Mouse (Mus musculus) neural tube, embryonic 14.5 days (tissue): ENCODE data around the gene Selenoh. TPM values are rescaled to one million over a fixed set of nuclear protein-coding genes. Genes with fewer than 3 reads are reported as not detected.
A peak's percentile ranks its signal among the peaks of the same experiment; 100 is the strongest.

Experiments
- ATAC-seq: fragments of 200-750 bp; cut with Nextera tagmentation; 2 replicates; pipeline ENCODE4 v1.8.0; 2017; ENCODE audit warnings: low read depth, mild to moderate bottlenecking, moderate TSS enrichment, moderate library complexity
- H3K27ac ChIP-seq: fragments of 300-500 bp; sonication (generic); 2 replicates; pipeline ENCODE4 v1.5.1; 2014; ENCODE audit warnings: low read depth, mild to moderate bottlenecking, control low read depth, low read length, moderate library complexity, mixed read lengths
- H3K27me3 ChIP-seq: fragments of 300-500 bp; sonication (generic); 2 replicates; pipeline ENCODE4 v1.6.1; 2014; ENCODE audit warnings: low read length; ENCODE audit not compliant: control insufficient read depth, insufficient read depth
- H3K36me3 ChIP-seq: fragments of 300-500 bp; sonication (generic); 2 replicates; pipeline ENCODE4 v1.6.1; 2014; ENCODE audit warnings: low read length, mixed read lengths; ENCODE audit not compliant: control insufficient read depth, insufficient read depth
- H3K4me1 ChIP-seq: fragments of 300-500 bp; sonication (generic); 2 replicates; pipeline ENCODE4 v1.6.1; 2014; ENCODE audit warnings: low read length; ENCODE audit not compliant: control insufficient read depth, insufficient read depth
- H3K4me2 ChIP-seq: fragments of 300-500 bp; sonication (generic); 2 replicates; pipeline ENCODE4 v1.6.1; 2014; ENCODE audit warnings: mild to moderate bottlenecking, low read depth, low read length, control low read depth
- H3K4me3 ChIP-seq: fragments of 300-500 bp; sonication (generic); 2 replicates; pipeline ENCODE4 v1.5.1; 2014; ENCODE audit warnings: low read depth, low read length, control low read depth, mixed read lengths
- H3K9ac ChIP-seq: fragments of 300-500 bp; sonication (generic); replicated peaks from 2 replicates; pipeline ENCODE4 v1.6.1; 2014; ENCODE audit warnings: low read depth, mild to moderate bottlenecking, control low read depth, low read length, mixed read lengths
- H3K9me3 ChIP-seq: fragments of 300-500 bp; sonication (generic); 2 replicates; pipeline ENCODE4 v1.6.1; 2016; ENCODE audit warnings: low read length; ENCODE audit not compliant: control insufficient read depth
- WGBS: fragments of 180-500 bp; shearing (Covaris S2); extraction: QIAGEN DNeasy Blood & Tissue Kit; methylation state at CpG from one replicate; pipeline ENCODE4 v1.1.7; 2014; 5-methylcytosine and 5-hydroxymethylcytosine counted together
- polyA plus RNA-seq: library from polyadenylated mRNA; unstranded; fragments of >200 nt; fragmentation: Nextera tagmentation; extraction: Ambion mirVana; gene quantifications from 2 replicates; pipeline ENCODE4 v1.2.1, GENCODE M21; 2014

Selenoh gene
- polyA plus RNA-seq, 1 experiment from 2014 or later = 181 TPM

GRCm38 (mm10) chr2:84655864-84656263 is 14.7 kb downstream of the Selenoh start:
- Histone ChIP-seq H3K36me3 (no peaks in the 10 kb centered on the region), H3K9me3 (no peaks in the 10 kb centered on the region), H3K27me3 (no peaks in the 10 kb centered on the region), H3K4me3 (no peak overlapping the region), H3K27ac (no peak overlapping the region), H3K4me1 (no peaks in the 10 kb centered on the region), H3K9ac (no peak overlapping the region), H3K4me2 (no peak overlapping the region)
- no peak for ATAC-seq
- WGBS = 77% methylated on average over 1 of the region's 1 CpGs

- Histone ChIP-seq H3K9ac (no peak overlapping the region), H3K36me3 (no peaks in the 10 kb centered on the region), H3K4me2 (no peak overlapping the region), H3K4me1 (no peaks in the 10 kb centered on the region), H3K4me3 (no peak overlapping the region), H3K27me3 (no peaks in the 10 kb centered on the region), H3K9me3 (no peaks in the 10 kb centered on the region), H3K27ac (no peak overlapping the region)
- ATAC-seq = no peak
Measured at GRCm38 (mm10) chr2:84653354-84653753, 17.2 kb downstream of the Selenoh start.

GRCm38 (mm10) chr2:84650464-84651195 is 19.9 kb downstream of the Selenoh start, which contains the start of gene Ctnnd1:
Gene Ctnnd1, minus strand, starts transcription at chr2:84650765.
- Histone ChIP-seq H3K4me2 (peak within 1 kb of the TSS; percentile 80), H3K27me3 (no peaks in the 10 kb centered on the region), H3K36me3 (no peaks in the 10 kb centered on the region), H3K27ac (peak within 1 kb of the TSS; percentile 90), H3K9me3 (no peaks in the 10 kb centered on the region), H3K4me3 (peak within 1 kb of the TSS; percentile 64), H3K9ac (peak within 1 kb of the TSS; percentile 69), H3K4me1 (peaks cover 17% of the 10 kb centered on the region)
- ATAC-seq = peak; percentile 97
- under 1% methylated on average over 15 of the region's 15 CpGs for WGBS

- H3K27me3 ChIP-seq = no peaks in the 10 kb centered on the region
Measured at GRCm38 (mm10) chr2:84649674-84650073, 20.9 kb downstream of the Selenoh start.

GRCm38 (mm10) chr2:84648369-84648768 is 22.2 kb downstream of the Selenoh start:
- Histone ChIP-seq H3K4me3 (peak overlapping the region; percentile 64), H3K27me3 (no peaks in the 10 kb centered on the region), H3K9ac (peak overlapping the region; percentile 60), H3K9me3 (no peaks in the 10 kb centered on the region), H3K27ac (no peak overlapping the region), H3K36me3 (no peaks in the 10 kb centered on the region), H3K4me2 (peak overlapping the region; percentile 80), H3K4me1 (peaks cover 17% of the 10 kb centered on the region)
- WGBS = 20% methylated on average over 6 of the region's 6 CpGs
- peak; percentile 56 for ATAC-seq

More at GRCm38 (mm10) chr2:84649674-84650073, 20.9 kb downstream of the Selenoh start:
- WGBS = 0% methylated on average over 10 of the region's 10 CpGs
- Histone ChIP-seq H3K27ac (peak overlapping the region; percentile 16; the same call in 1 of the 2 replicates), H3K4me2 (peak overlapping the region; percentile 80), H3K9me3 (no peaks in the 10 kb centered on the region), H3K9ac (peak overlapping the region; percentile 69), H3K4me3 (peak overlapping the region; percentile 64), H3K36me3 (no peaks in the 10 kb centered on the region), H3K4me1 (peaks cover 17% of the 10 kb centered on the region)
- ATAC-seq = no peak

- Histone ChIP-seq H3K27me3 (no peaks in the 10 kb centered on the region), H3K27ac (no peak overlapping the region), H3K4me1 (peaks cover 17% of the 10 kb centered on the region), H3K36me3 (no peaks in the 10 kb centered on the region), H3K4me2 (peak overlapping the region; percentile 80), H3K9ac (no peak overlapping the region), H3K9me3 (no peaks in the 10 kb centered on the region), H3K4me3 (peak overlapping the region; percentile 64)
- WGBS = 90% methylated on average over 6 of the region's 6 CpGs
- no peak for ATAC-seq
Measured at GRCm38 (mm10) chr2:84647051-84647568, 23.5 kb downstream of the Selenoh start.

GRCm38 (mm10) chr2:84646138-84646537 is 24.4 kb downstream of the Selenoh start:
- Histone ChIP-seq H3K4me2 (0 out of 2 replicates have a peak overlapping the region, but pooled peaks have one; percentile 80), H3K36me3 (no peaks in the 10 kb centered on the region), H3K9ac (no peak overlapping the region), H3K4me3 (no peak overlapping the region), H3K27me3 (no peaks in the 10 kb centered on the region), H3K9me3 (no peaks in the 10 kb centered on the region), H3K27ac (no peak overlapping the region), H3K4me1 (peaks cover 17% of the 10 kb centered on the region)
- no peak for ATAC-seq
- 79% methylated on average over 1 of the region's 1 CpGs for WGBS

- no peaks in the 10 kb centered on the region for H3K27me3 ChIP-seq
- H3K36me3 ChIP-seq = no peaks in the 10 kb centered on the region; the same call in 1 of the 2 replicates
- peaks cover 26% of the 10 kb centered on the region for H3K4me1 ChIP-seq
- H3K27ac ChIP-seq = no peak overlapping the region
- no peak overlapping the region for H3K9ac ChIP-seq
- no peak overlapping the region for H3K4me2 ChIP-seq
- no peak overlapping the region for H3K4me3 ChIP-seq
- H3K9me3 ChIP-seq = no peaks in the 10 kb centered on the region
- ATAC-seq = no peak
Measured at GRCm38 (mm10) chr2:84640833-84641232, 29.7 kb downstream of the Selenoh start.
